Mouse (Mus musculus): Measurements from ENCODE around the gene Lrig2. TPM values are rescaled to one million over a fixed set of nuclear protein-coding genes. Genes with fewer than 3 reads are reported as not detected.

Lrig2 gene
- polyA plus RNA-seq, 1 experiment from 2014 or later, result 23.7 TPM

DNA sequence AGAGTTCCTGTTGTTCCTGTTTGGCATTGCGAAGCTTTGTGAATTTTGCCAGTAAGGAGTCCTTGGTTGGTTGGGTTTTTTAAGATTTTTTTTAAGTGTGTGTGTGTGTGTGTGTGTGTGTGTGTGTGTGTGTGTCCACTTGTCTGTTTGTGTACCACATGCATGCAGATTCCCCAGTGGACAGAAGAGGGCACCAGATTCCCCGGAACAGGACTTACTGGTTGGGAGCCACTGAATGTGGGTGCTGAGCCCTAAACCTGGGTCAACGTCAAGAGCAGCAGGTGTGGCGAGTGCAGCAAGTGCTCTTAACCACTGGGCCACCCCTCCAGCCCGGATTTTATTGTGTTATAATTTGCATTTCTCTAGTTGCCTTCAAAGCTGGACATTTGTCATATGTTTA, 5.4 kb upstream of the Lrig2 start:
- H3K36me3 ChIP-seq (ENCODE audit: control insufficient read depth, insufficient read depth, low read length), result no peaks in the 10 kb centered on the region
- no peak for ATAC-seq (ENCODE audit: low FRiP score)
- DNase-seq (ENCODE audit: low spot score, missing footprints), result no peak
- H3K9me3 ChIP-seq (ENCODE audit: control insufficient read depth, low read length), result no peaks in the 10 kb centered on the region
- H3K4me2 ChIP-seq, result no peak overlapping the region
- H3K4me1 ChIP-seq (ENCODE audit: control insufficient read depth, insufficient read depth, low read length), result no peaks in the 10 kb centered on the region
- H3K27ac ChIP-seq (ENCODE audit: low read depth, low read length), result no peak overlapping the region
- H3K27me3 ChIP-seq (ENCODE audit: control insufficient read depth, insufficient read depth, low read length), result no peaks in the 10 kb centered on the region
- WGBS, result 83% methylated on average over 5 of the region's 5 CpGs
- no peak overlapping the region for H3K9ac ChIP-seq (ENCODE audit: low read length)
- H3K4me3 ChIP-seq (ENCODE audit: low read depth, low read length), result no peak overlapping the region

- Histone ChIP-seq H3K9ac (ENCODE audit: low read length) (no peak overlapping the region), H3K27me3 (ENCODE audit: control insufficient read depth, insufficient read depth, low read length) (no peaks in the 10 kb centered on the region), H3K36me3 (ENCODE audit: control insufficient read depth, insufficient read depth, low read length) (no peaks in the 10 kb centered on the region), H3K27ac (ENCODE audit: low read depth, low read length) (no peak overlapping the region), H3K4me3 (ENCODE audit: low read depth, low read length) (no peak overlapping the region), H3K4me1 (ENCODE audit: control insufficient read depth, insufficient read depth, low read length) (peaks cover 4% of the 10 kb centered on the region; the same call in 1 of the 2 replicates), H3K4me2 (no peak overlapping the region), H3K9me3 (ENCODE audit: control insufficient read depth, low read length) (no peaks in the 10 kb centered on the region)
- WGBS, result 91% methylated on average over 2 of the region's 2 CpGs
- ATAC-seq (ENCODE audit: low FRiP score), result no peak
- DNase-seq (ENCODE audit: low spot score, missing footprints), result no peak
Measured at GRCm38 (mm10) chr3:104514510-104514909, 2.8 kb upstream of the Lrig2 start.

- Histone ChIP-seq H3K27me3 (ENCODE audit: control insufficient read depth, insufficient read depth, low read length) (no peaks in the 10 kb centered on the region), H3K36me3 (ENCODE audit: control insufficient read depth, insufficient read depth, low read length) (no peaks in the 10 kb centered on the region), H3K4me2 (peak overlapping the region; percentile 49), H3K4me3 (ENCODE audit: low read depth, low read length) (peak overlapping the region; percentile 69), H3K9me3 (ENCODE audit: control insufficient read depth, low read length) (no peaks in the 10 kb centered on the region), H3K27ac (ENCODE audit: low read depth, low read length) (no peak overlapping the region), H3K4me1 (ENCODE audit: control insufficient read depth, insufficient read depth, low read length) (peaks cover 4% of the 10 kb centered on the region; the same call in 1 of the 2 replicates), H3K9ac (ENCODE audit: low read length) (peak overlapping the region; percentile 56)
- 22% methylated on average over 5 of the region's 5 CpGs for WGBS
- ATAC-seq (ENCODE audit: low FRiP score), result no peak
- DNase-seq (ENCODE audit: low spot score, missing footprints), result no peak
Measured at GRCm38 (mm10) chr3:104512424-104512748, 668 bp upstream of the Lrig2 start.

DNA sequence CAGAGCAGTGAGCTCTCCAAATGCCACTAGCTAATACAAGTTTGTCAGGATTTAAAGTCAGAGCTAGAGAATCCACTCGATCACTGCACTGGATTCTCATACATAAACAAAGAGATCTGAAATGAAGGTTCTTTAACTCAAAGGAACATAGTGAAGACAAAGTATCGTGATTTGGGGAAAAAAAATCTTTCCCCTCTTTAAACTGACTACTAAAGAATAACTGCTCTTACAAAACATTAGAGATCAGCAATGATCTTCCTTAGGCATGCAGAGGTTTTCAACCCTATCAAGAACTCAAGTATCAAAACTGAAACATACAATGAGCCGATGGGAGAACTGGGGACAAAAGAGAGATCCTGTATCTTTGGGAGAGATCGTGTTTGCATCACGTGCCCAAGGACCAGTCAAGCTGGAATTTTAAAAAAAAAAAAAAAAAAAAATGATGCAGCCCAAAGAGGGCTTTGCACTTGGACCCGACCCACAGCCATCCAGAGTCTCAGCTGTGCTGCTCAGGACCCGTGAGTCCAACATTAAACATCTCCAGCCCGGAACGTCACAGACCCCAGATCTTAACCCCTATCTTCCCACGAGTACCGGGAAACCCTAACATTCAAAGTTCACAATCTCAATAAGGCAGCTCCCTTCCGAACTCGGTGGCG, 818 bp downstream of the Lrig2 start:
- Histone ChIP-seq H3K36me3 (ENCODE audit: control insufficient read depth, insufficient read depth, low read length) (no peaks in the 10 kb centered on the region), H3K9ac (ENCODE audit: low read length) (peak overlapping the region; percentile 75), H3K4me1 (ENCODE audit: control insufficient read depth, insufficient read depth, low read length) (peaks cover 4% of the 10 kb centered on the region; the same call in 1 of the 2 replicates), H3K4me2 (peak overlapping the region; percentile 62), H3K27me3 (ENCODE audit: control insufficient read depth, insufficient read depth, low read length) (no peaks in the 10 kb centered on the region), H3K9me3 (ENCODE audit: control insufficient read depth, low read length) (no peaks in the 10 kb centered on the region), H3K27ac (ENCODE audit: low read depth, low read length) (peak overlapping the region; percentile 96), H3K4me3 (ENCODE audit: low read depth, low read length) (peak overlapping the region; percentile 69)
- 2% methylated on average over 14 of the region's 14 CpGs for WGBS
- no peak; the same call in 1 of the 2 replicates for ATAC-seq (ENCODE audit: low FRiP score)
- DNase-seq (ENCODE audit: low spot score, missing footprints), result peak; percentile 91

- Histone ChIP-seq H3K27me3 (ENCODE audit: control insufficient read depth, insufficient read depth, low read length) (no peaks in the 10 kb centered on the region), H3K4me3 (ENCODE audit: low read depth, low read length) (no peak overlapping the region), H3K4me1 (ENCODE audit: control insufficient read depth, insufficient read depth, low read length) (no peaks in the 10 kb centered on the region), H3K27ac (ENCODE audit: low read depth, low read length) (no peak overlapping the region), H3K4me2 (no peak overlapping the region), H3K36me3 (ENCODE audit: control insufficient read depth, insufficient read depth, low read length) (no peaks in the 10 kb centered on the region), H3K9ac (ENCODE audit: low read length) (no peak overlapping the region), H3K9me3 (ENCODE audit: control insufficient read depth, low read length) (no peaks in the 10 kb centered on the region)
- WGBS, result 88% methylated on average over 2 of the region's 2 CpGs
- no peak for ATAC-seq (ENCODE audit: low FRiP score)
- no peak for DNase-seq (ENCODE audit: low spot score, missing footprints)
Measured at GRCm38 (mm10) chr3:104501648-104502047, 10.1 kb downstream of the Lrig2 start.

DNA sequence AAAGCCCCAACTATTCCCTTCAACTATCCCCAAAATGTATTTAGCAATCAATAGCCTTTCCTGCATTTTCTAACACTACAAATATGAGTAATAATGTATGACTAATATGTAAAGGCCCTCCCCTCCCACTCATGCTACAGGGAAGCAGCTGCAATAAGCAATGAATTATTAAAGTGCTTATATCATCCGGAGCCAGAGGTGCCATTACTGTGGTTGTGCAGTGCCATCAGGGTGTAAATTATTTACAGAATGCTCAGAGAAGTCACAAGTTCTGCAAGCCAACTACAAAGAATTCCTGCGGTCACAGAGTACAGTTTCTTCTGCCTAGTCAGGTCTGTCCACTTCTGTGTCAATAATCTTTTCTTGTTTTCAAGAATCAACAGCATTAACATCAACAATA, 10.8 kb downstream of the Lrig2 start:
- no peak overlapping the region for H3K4me2 ChIP-seq
- no peak overlapping the region for H3K4me3 ChIP-seq (ENCODE audit: low read depth, low read length)
- DNase-seq (ENCODE audit: low spot score, missing footprints) (no peak), ATAC-seq (ENCODE audit: low FRiP score) (no peak)
- H3K27me3 ChIP-seq (ENCODE audit: control insufficient read depth, insufficient read depth, low read length), result no peaks in the 10 kb centered on the region
- H3K27ac ChIP-seq (ENCODE audit: low read depth, low read length), result no peak overlapping the region
- no peaks in the 10 kb centered on the region for H3K4me1 ChIP-seq (ENCODE audit: control insufficient read depth, insufficient read depth, low read length)
- H3K9ac ChIP-seq (ENCODE audit: low read length), result no peak overlapping the region
- H3K36me3 ChIP-seq (ENCODE audit: control insufficient read depth, insufficient read depth, low read length), result 0 out of 2 replicates have a peak, but pooled peaks cover 2% of the 10 kb centered on the region
- H3K9me3 ChIP-seq (ENCODE audit: control insufficient read depth, low read length), result no peaks in the 10 kb centered on the region
- WGBS, result 90% methylated on average over 2 of the region's 2 CpGs

DNA sequence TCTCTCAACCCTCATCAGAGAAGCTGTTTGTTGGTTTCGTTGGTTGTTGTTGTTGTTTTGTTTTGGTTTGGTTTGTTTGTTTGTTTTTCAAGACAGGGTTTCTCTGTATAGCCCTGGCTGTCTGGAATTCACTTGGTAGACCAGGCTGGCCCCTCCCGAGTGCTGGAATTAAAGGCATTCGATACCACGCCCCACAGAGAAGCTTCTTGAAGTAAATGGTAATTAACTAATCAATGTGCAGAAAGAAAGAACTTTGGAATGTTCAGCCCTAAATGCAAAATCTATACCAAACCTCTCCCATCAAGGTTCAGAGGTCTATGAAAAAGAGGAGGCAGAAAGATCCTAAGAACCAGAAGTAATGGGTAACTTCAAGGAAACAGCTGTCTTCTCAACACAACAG, 15.5 kb downstream of the Lrig2 start:
- Histone ChIP-seq H3K9me3 (ENCODE audit: control insufficient read depth, low read length) (no peaks in the 10 kb centered on the region), H3K36me3 (ENCODE audit: control insufficient read depth, insufficient read depth, low read length) (0 out of 2 replicates have a peak, but pooled peaks cover 2% of the 10 kb centered on the region), H3K4me2 (no peak overlapping the region), H3K27me3 (ENCODE audit: control insufficient read depth, insufficient read depth, low read length) (no peaks in the 10 kb centered on the region), H3K4me1 (ENCODE audit: control insufficient read depth, insufficient read depth, low read length) (no peaks in the 10 kb centered on the region), H3K9ac (ENCODE audit: low read length) (no peak overlapping the region), H3K4me3 (ENCODE audit: low read depth, low read length) (no peak overlapping the region), H3K27ac (ENCODE audit: low read depth, low read length) (no peak overlapping the region)
- ATAC-seq (ENCODE audit: low FRiP score), result no peak
- no peak for DNase-seq (ENCODE audit: low spot score, missing footprints)
- WGBS, result 91% methylated on average over 4 of the region's 4 CpGs

- ATAC-seq (ENCODE audit: low FRiP score), result no peak
Measured at GRCm38 (mm10) chr3:104480946-104481719, 30.6 kb downstream of the Lrig2 start.

GRCm38 (mm10) chr3:104478056-104478455, 33.7 kb downstream of the Lrig2 start:
- Histone ChIP-seq H3K36me3 (ENCODE audit: control insufficient read depth, insufficient read depth, low read length) (peaks cover 7% of the 10 kb centered on the region; the same call in 1 of the 2 replicates), H3K4me2 (no peak overlapping the region), H3K9me3 (ENCODE audit: control insufficient read depth, low read length) (no peaks in the 10 kb centered on the region), H3K27ac (ENCODE audit: low read depth, low read length) (no peak overlapping the region), H3K4me1 (ENCODE audit: control insufficient read depth, insufficient read depth, low read length) (no peaks in the 10 kb centered on the region), H3K9ac (ENCODE audit: low read length) (no peak overlapping the region), H3K27me3 (ENCODE audit: control insufficient read depth, insufficient read depth, low read length) (no peaks in the 10 kb centered on the region), H3K4me3 (ENCODE audit: low read depth, low read length) (no peak overlapping the region)
- 90% methylated on average over 1 of the region's 1 CpGs for WGBS
- DNase-seq (ENCODE audit: low spot score, missing footprints) (no peak), ATAC-seq (ENCODE audit: low FRiP score) (no peak)

More at GRCm38 (mm10) chr3:104480946-104481719, 30.6 kb downstream of the Lrig2 start:
- Histone ChIP-seq H3K4me3 (ENCODE audit: low read depth, low read length) (no peak overlapping the region), H3K27me3 (ENCODE audit: control insufficient read depth, insufficient read depth, low read length) (no peaks in the 10 kb centered on the region), H3K27ac (ENCODE audit: low read depth, low read length) (no peak overlapping the region), H3K4me2 (no peak overlapping the region), H3K4me1 (ENCODE audit: control insufficient read depth, insufficient read depth, low read length) (no peaks in the 10 kb centered on the region), H3K9me3 (ENCODE audit: control insufficient read depth, low read length) (no peaks in the 10 kb centered on the region), H3K36me3 (ENCODE audit: control insufficient read depth, insufficient read depth, low read length) (peaks cover 2% of the 10 kb centered on the region; the same call in 1 of the 2 replicates), H3K9ac (ENCODE audit: low read length) (no peak overlapping the region)
- DNase-seq (ENCODE audit: low spot score, missing footprints), result no peak
- WGBS, result 62% methylated on average over 1 of the region's 1 CpGs

All from midbrain, embryonic 11.5 days (tissue).